Mouse (Mus musculus) frontal cortex, adult (tissue): ENCODE data around the gene Gm20388.
A peak's percentile ranks its signal among the peaks of the same experiment; 100 is the strongest.

Experiments
- ATAC-seq: cut with Nextera tagmentation; 2 replicates; pipeline ENCODE4 v1.9.2; 2017; ENCODE audit warnings: mild to moderate bottlenecking, moderate library complexity, mixed read lengths; ENCODE audit not compliant: low TSS enrichment

Gene Gm20388

GRCm38 (mm10) chr8:123819683-123820610, 3909.3 kb downstream of the Gm20388 start:
- ATAC-seq = no peak

- ATAC-seq = no peak
These were observed 3910.1 kb downstream of the Gm20388 start for GRCm38 (mm10) chr8:123820780-123821179.

GRCm38 (mm10) chr8:123823111-123823510, 3912.5 kb downstream of the Gm20388 start:
- no peak for ATAC-seq

- no peak for ATAC-seq
These were observed 3913.0 kb downstream of the Gm20388 start for GRCm38 (mm10) chr8:123823532-123824123.

GRCm38 (mm10) chr8:123826001-123826400, 3915.4 kb downstream of the Gm20388 start:
- peak; percentile 67 for ATAC-seq

GRCm38 (mm10) chr8:123826758-123827157, 3916.1 kb downstream of the Gm20388 start:
- ATAC-seq = no peak

- no peak for ATAC-seq
These were observed 3916.9 kb downstream of the Gm20388 start for GRCm38 (mm10) chr8:123827523-123827922.

- no peak for ATAC-seq
These were observed 3922.1 kb downstream of the Gm20388 start for GRCm38 (mm10) chr8:123832757-123833156.

- ATAC-seq = peak; percentile 53; the same call in 1 of the 2 replicates
These were observed 3924.8 kb downstream of the Gm20388 start for GRCm38 (mm10) chr8:123835451-123835850.

GRCm38 (mm10) chr8:123836354-123836753, 3925.7 kb downstream of the Gm20388 start:
- ATAC-seq = no peak

- no peak for ATAC-seq
These were observed 3927.9 kb downstream of the Gm20388 start for GRCm38 (mm10) chr8:123838496-123838895.

- ATAC-seq = peak; percentile 85
These were observed 3930.1 kb downstream of the Gm20388 start for GRCm38 (mm10) chr8:123840578-123841345.

- no peak for ATAC-seq
These were observed 3931.4 kb downstream of the Gm20388 start for GRCm38 (mm10) chr8:123842086-123842485.

GRCm38 (mm10) chr8:123844341-123844740, 3933.7 kb downstream of the Gm20388 start:
- ATAC-seq = no peak

- ATAC-seq = no peak
These were observed 3934.5 kb downstream of the Gm20388 start for GRCm38 (mm10) chr8:123845114-123845513.

GRCm38 (mm10) chr8:123845991-123846390, 3935.3 kb downstream of the Gm20388 start:
- no peak for ATAC-seq

GRCm38 (mm10) chr8:123846509-123846908, 3935.9 kb downstream of the Gm20388 start:
- peak; percentile 69 for ATAC-seq

GRCm38 (mm10) chr8:123847546-123847945, 3936.9 kb downstream of the Gm20388 start:
- no peak for ATAC-seq

- no peak for ATAC-seq
These were observed 3938.7 kb downstream of the Gm20388 start for GRCm38 (mm10) chr8:123849352-123849751.

GRCm38 (mm10) chr8:123851590-123851989, 3940.9 kb downstream of the Gm20388 start:
- ATAC-seq = no peak

GRCm38 (mm10) chr8:123854252-123854651, 3943.6 kb downstream of the Gm20388 start:
- ATAC-seq = no peak
